ENCODE assay signal across 8 mouse cellular contexts in the genomic region with DNA sequence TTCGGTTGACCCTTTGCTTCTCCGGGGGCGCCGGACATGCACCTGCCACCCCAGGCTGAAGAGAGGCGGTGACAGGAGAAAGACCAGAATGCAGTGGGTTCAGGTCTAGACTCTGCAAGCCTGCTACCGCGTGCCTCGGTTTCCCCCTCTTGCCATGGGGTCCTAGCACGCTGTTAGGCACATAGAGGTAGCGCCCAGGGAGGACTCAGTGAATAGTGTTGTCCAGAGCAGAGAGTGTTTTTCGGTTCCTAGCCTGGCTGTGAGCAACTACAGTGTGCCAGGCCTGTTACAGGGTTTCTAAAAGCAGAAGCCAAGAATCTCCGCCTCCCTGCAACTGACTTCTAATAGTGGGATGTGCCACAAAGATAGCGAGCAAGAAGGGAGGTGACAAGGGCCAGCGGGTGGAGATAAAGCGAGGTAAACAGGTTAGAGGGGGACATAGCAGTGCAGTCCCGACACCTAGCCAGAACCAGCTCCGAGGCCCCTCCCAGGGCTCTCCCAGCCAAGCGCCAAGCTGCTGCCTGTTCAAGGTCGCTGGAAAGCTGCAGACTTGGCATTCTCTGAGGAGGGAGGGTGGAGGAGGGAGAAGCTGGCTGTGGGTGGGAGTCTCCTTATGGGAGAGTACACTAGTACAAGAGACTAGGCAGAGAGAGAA. TPM values are rescaled to one million over a fixed set of nuclear protein-coding genes. Genes with fewer than 3 reads are reported as not detected.
DNase-seq lines count a peak whose midpoint lies in the region; ATAC-seq and TF ChIP-seq lines count a peak whose summit lies in the region.

No protein-coding gene starts in this region.

- ATAC-seq in heart, embryonic 11.5 days (replicated peaks; ENCODE audit: insufficient number of reproducible peaks, low FRiP score, low TSS enrichment), result peak; percentile 86
- peak; percentile 79; the same call in 1 of the 2 replicates for ATAC-seq in kidney, embryonic 16.5 days (ENCODE audit: low FRiP score, low TSS enrichment)
- ATAC-seq in limb, embryonic 15.5 days (ENCODE audit: insufficient number of reproducible peaks, low FRiP score, low TSS enrichment, low read depth), result no peak
- ATAC-seq in midbrain, embryonic 16.5 days, result peak; percentile 61

- peak overlapping the region; percentile 68 for H3K9ac ChIP-seq in heart, embryonic 11.5 days (ENCODE audit: low read depth, low read length)
- H3K9ac ChIP-seq in kidney, embryonic 16.5 days (replicated peaks; ENCODE audit: low read length), result peak overlapping the region; percentile 79
- H3K9ac ChIP-seq in limb, embryonic 15.5 days, result peak overlapping the region; percentile 51
- peak overlapping the region; percentile 77 for H3K9ac ChIP-seq in midbrain, embryonic 16.5 days (ENCODE audit: low read depth, low read length)

- no peak overlapping the region for H3K4me3 ChIP-seq in embryonic fibroblast, embryonic 13.5 days (ENCODE audit: insufficient read depth, low read length)
- H3K4me3 ChIP-seq in heart, embryonic 11.5 days (ENCODE audit: low read depth, low read length), result peak overlapping the region; percentile 41
- H3K4me3 ChIP-seq in kidney, embryonic 16.5 days (ENCODE audit: low read length), result peak overlapping the region; percentile 39
- peak overlapping the region; percentile 50 for H3K4me3 ChIP-seq in limb, embryonic 15.5 days
- H3K4me3 ChIP-seq in midbrain, embryonic 16.5 days (ENCODE audit: low read depth, low read length), result peak overlapping the region; percentile 49

- no peak; the same call in 1 of the 2 replicates for TF ChIP-seq POLR2A in embryonic fibroblast, embryonic 13.5 days (IDR thresholded peaks at IDR 0.05; ENCODE audit: low read depth, low read length)

- H3K27ac ChIP-seq in embryonic fibroblast, embryonic 13.5 days (ENCODE audit: insufficient read depth, low read length), result peak overlapping the region; percentile 5
- peak overlapping the region; percentile 96 for H3K27ac ChIP-seq in heart, embryonic 11.5 days (ENCODE audit: low read depth, low read length)
- H3K27ac ChIP-seq in kidney, embryonic 16.5 days (ENCODE audit: low read length), result peak overlapping the region; percentile 95
- H3K27ac ChIP-seq in limb, embryonic 15.5 days, result peak overlapping the region; percentile 70
- peak overlapping the region; percentile 83 for H3K27ac ChIP-seq in midbrain, embryonic 16.5 days (ENCODE audit: low read length)

- WGBS in heart, embryonic 11.5 days (ENCODE audit: insufficient replicate concordance), result 3% methylated on average over 19 of the region's 19 CpGs
- 7% methylated on average over 19 of the region's 19 CpGs for WGBS in kidney, embryonic 16.5 days
- WGBS in limb, embryonic 15.5 days, result 5% methylated on average over 19 of the region's 19 CpGs
- WGBS in midbrain, embryonic 16.5 days, result 4% methylated on average over 19 of the region's 19 CpGs

- H3K27me3 ChIP-seq in heart, embryonic 11.5 days (ENCODE audit: control insufficient read depth, insufficient read depth, low read length), result no peaks in the 10 kb centered on the region
- no peaks in the 10 kb centered on the region for H3K27me3 ChIP-seq in kidney, embryonic 16.5 days (ENCODE audit: insufficient read depth, low read length)
- no peaks in the 10 kb centered on the region for H3K27me3 ChIP-seq in limb, embryonic 15.5 days
- no peaks in the 10 kb centered on the region for H3K27me3 ChIP-seq in midbrain, embryonic 16.5 days (ENCODE audit: control insufficient read depth, insufficient read depth, low read depth, low read length)

- H3K9me3 ChIP-seq in heart, embryonic 11.5 days (replicated peaks; ENCODE audit: control insufficient read depth, low read length), result no peaks in the 10 kb centered on the region
- no peaks in the 10 kb centered on the region for H3K9me3 ChIP-seq in kidney, embryonic 16.5 days (ENCODE audit: low read length)
- H3K9me3 ChIP-seq in limb, embryonic 15.5 days, result no peaks in the 10 kb centered on the region
- no peaks in the 10 kb centered on the region for H3K9me3 ChIP-seq in midbrain, embryonic 16.5 days (replicated peaks; ENCODE audit: control insufficient read depth, low read length, poor library complexity, severe bottlenecking)

- H3K36me3 ChIP-seq in heart, embryonic 11.5 days (ENCODE audit: control insufficient read depth, insufficient read depth, low read length), result no peaks in the 10 kb centered on the region
- H3K36me3 ChIP-seq in kidney, embryonic 16.5 days (ENCODE audit: insufficient read depth, low read length), result no peaks in the 10 kb centered on the region
- no peaks in the 10 kb centered on the region for H3K36me3 ChIP-seq in limb, embryonic 15.5 days
- no peaks in the 10 kb centered on the region for H3K36me3 ChIP-seq in midbrain, embryonic 16.5 days (ENCODE audit: control insufficient read depth, insufficient read depth, low read length)

- peak; percentile 66 for DNase-seq in urinary bladder, postnatal 14 days (ENCODE audit: low spot score)
- no peak for DNase-seq in urinary bladder, postnatal 25 days (ENCODE audit: low spot score)
- DNase-seq in spleen, postnatal 4 days (ENCODE audit: low spot score in 2 of 2), result peak; percentile 81 to 89

- no peak for TF ChIP-seq CTCF in embryonic fibroblast, embryonic 13.5 days (IDR thresholded peaks at IDR 0.05; ENCODE audit: borderline replicate concordance, insufficient read depth, low read length)

- no peaks in the 10 kb centered on the region for H3K4me1 ChIP-seq in embryonic fibroblast, embryonic 13.5 days (ENCODE audit: control insufficient read depth, insufficient read depth, low read length)
- peaks cover 31% of the 10 kb centered on the region for H3K4me1 ChIP-seq in heart, embryonic 11.5 days (ENCODE audit: control insufficient read depth, insufficient read depth, low read length)
- H3K4me1 ChIP-seq in kidney, embryonic 16.5 days (ENCODE audit: insufficient read depth, low read length), result peaks cover 33% of the 10 kb centered on the region
- H3K4me1 ChIP-seq in limb, embryonic 15.5 days, result peaks cover 25% of the 10 kb centered on the region
- peaks cover 21% of the 10 kb centered on the region for H3K4me1 ChIP-seq in midbrain, embryonic 16.5 days (ENCODE audit: control insufficient read depth, insufficient read depth, low read length)

- H3K4me2 ChIP-seq in heart, embryonic 11.5 days, result peak overlapping the region; percentile 68
- H3K4me2 ChIP-seq in kidney, embryonic 16.5 days (replicated peaks; ENCODE audit: low read depth, low read length), result peak overlapping the region; percentile 89
- H3K4me2 ChIP-seq in limb, embryonic 15.5 days, result peak overlapping the region; percentile 98
- peak overlapping the region; percentile 90 for H3K4me2 ChIP-seq in midbrain, embryonic 16.5 days (ENCODE audit: low read length)

RNA-seq across cellular contexts. Expression of a gene that starts 31.5 kb away (rescaled TPM):
- polyA plus RNA-seq in embryonic fibroblast, embryonic 13.5 days (2011; ENCODE audit: insufficient read length, low read depth, missing spikeins), result not detected in 2 replicates
- 1.2 and 1.6 TPM in 2 replicates for polyA plus RNA-seq in heart, embryonic 11.5 days (2014; fragmentation: Nextera tagmentation; extraction: Ambion mirVana)
- 5.1 and 5.2 TPM in 2 replicates for polyA plus RNA-seq in kidney, embryonic 16.5 days (2015; fragmentation: Nextera tagmentation; extraction: Ambion mirVana)
- 2.4 and 3.1 TPM in 2 replicates for polyA plus RNA-seq in limb, embryonic 15.5 days (2015; fragmentation: Nextera tagmentation; extraction: Ambion mirVana)
- polyA plus RNA-seq in midbrain, embryonic 16.5 days (2015; fragmentation: Nextera tagmentation; extraction: Ambion mirVana), result 0.99 and 2.1 TPM in 2 replicates

RNA-seq across cellular contexts. Expression of a gene that starts 35.7 kb away (rescaled TPM):
- 25.6 and 30.3 TPM in 2 replicates for polyA plus RNA-seq in embryonic fibroblast, embryonic 13.5 days (2011; ENCODE audit: insufficient read length, low read depth, missing spikeins)
- 82.6 and 87.5 TPM in 2 replicates for polyA plus RNA-seq in heart, embryonic 11.5 days (2014; fragmentation: Nextera tagmentation; extraction: Ambion mirVana)
- 92.9 and 94.9 TPM in 2 replicates for polyA plus RNA-seq in kidney, embryonic 16.5 days (2015; fragmentation: Nextera tagmentation; extraction: Ambion mirVana)
- 86.3 and 89.5 TPM in 2 replicates for polyA plus RNA-seq in limb, embryonic 15.5 days (2015; fragmentation: Nextera tagmentation; extraction: Ambion mirVana)
- polyA plus RNA-seq in midbrain, embryonic 16.5 days (2015; fragmentation: Nextera tagmentation; extraction: Ambion mirVana), result 105 and 109 TPM in 2 replicates

RNA-seq across cellular contexts. Expression of a gene that starts 58.2 kb away (rescaled TPM):
- polyA plus RNA-seq in embryonic fibroblast, embryonic 13.5 days (2011; ENCODE audit: insufficient read length, low read depth, missing spikeins), result 20.2 and 26.0 TPM in 2 replicates
- polyA plus RNA-seq in heart, embryonic 11.5 days (2014; fragmentation: Nextera tagmentation; extraction: Ambion mirVana), result 20.2 and 22.8 TPM in 2 replicates
- 39.0 and 42.7 TPM in 2 replicates for polyA plus RNA-seq in kidney, embryonic 16.5 days (2015; fragmentation: Nextera tagmentation; extraction: Ambion mirVana)
- polyA plus RNA-seq in limb, embryonic 15.5 days (2015; fragmentation: Nextera tagmentation; extraction: Ambion mirVana), result 32.8 and 34.4 TPM in 2 replicates
- polyA plus RNA-seq in midbrain, embryonic 16.5 days (2015; fragmentation: Nextera tagmentation; extraction: Ambion mirVana), result 41.7 and 48.0 TPM in 2 replicates

Comparison
In these comparisons a context has a peak if more than half of its experiments do, and no peak if none do; other contexts are left out.
1. H3K27ac ChIP-seq: peak in every context shown above with its lines; median percentile 96 in heart, embryonic 11.5 days; 95 in kidney, embryonic 16.5 days; 83 in midbrain, embryonic 16.5 days; 70 in limb, embryonic 15.5 days; 5 in embryonic fibroblast, embryonic 13.5 days.